Mouse (Mus musculus): ENCODE data around the gene Agpat4.

GRCm38 (mm10) chr17:12104690-12105089 lies 13.8 kb upstream of the Agpat4 start:
- TF ChIP-seq CTCF (IDR thresholded peaks at IDR 0.05; ENCODE audit: borderline replicate concordance, extremely low read depth, insufficient read depth, insufficient read length): no peak
- no peak for TF ChIP-seq POLR2A (IDR thresholded peaks at IDR 0.05; ENCODE audit: borderline replicate concordance, extremely low read depth, insufficient read depth, insufficient read length, poor library complexity, severe bottlenecking)

Data from brain, embryonic 14.5 days (tissue).